Mouse (Mus musculus) yolk sac, embryonic 10.5 days (tissue): ENCODE results near the gene Pvr.

Experiments
- DNase-seq: peaks from one replicate; pipeline ENCODE4 v3.0.0-alpha.2; 2017; ENCODE audit warnings: low spot score

Pvr gene

GRCm38 (mm10) chr7:19871137-19871621 is 49.8 kb downstream of the Pvr start:
- DNase-seq: no peak

DNA sequence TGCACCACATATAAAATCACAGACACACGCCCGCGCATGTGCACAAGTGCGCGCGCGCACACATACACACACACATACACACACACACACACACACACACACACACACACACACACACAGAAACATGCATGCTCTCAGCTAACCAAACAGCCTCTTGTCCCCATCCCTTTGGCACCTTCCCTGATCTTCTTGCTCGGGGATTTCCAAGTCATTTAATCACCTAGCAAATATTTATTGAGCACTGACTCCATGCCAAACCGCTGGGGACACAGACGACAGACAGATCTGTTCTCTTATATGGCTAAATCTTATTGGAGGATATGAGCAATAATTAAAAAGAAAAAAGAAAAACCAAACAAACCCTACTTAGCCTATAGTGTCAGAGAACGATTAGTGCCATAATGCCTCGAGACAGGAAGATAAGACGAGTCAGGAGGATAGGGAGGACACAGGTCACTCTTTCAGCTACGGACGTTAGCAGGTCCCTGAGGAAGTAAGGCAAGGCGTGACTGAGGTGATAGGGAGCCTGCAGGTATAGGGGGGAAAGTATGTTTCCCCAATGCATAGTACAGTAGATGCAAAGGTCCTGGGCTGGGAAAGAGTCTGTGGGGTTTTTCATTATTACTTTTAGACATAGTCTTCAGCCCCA is 53.1 kb downstream of the Pvr start:
- DNase-seq: no peak

- no peak for DNase-seq
Observed at GRCm38 (mm10) chr7:19866490-19866889, 54.5 kb downstream of the Pvr start.

DNA sequence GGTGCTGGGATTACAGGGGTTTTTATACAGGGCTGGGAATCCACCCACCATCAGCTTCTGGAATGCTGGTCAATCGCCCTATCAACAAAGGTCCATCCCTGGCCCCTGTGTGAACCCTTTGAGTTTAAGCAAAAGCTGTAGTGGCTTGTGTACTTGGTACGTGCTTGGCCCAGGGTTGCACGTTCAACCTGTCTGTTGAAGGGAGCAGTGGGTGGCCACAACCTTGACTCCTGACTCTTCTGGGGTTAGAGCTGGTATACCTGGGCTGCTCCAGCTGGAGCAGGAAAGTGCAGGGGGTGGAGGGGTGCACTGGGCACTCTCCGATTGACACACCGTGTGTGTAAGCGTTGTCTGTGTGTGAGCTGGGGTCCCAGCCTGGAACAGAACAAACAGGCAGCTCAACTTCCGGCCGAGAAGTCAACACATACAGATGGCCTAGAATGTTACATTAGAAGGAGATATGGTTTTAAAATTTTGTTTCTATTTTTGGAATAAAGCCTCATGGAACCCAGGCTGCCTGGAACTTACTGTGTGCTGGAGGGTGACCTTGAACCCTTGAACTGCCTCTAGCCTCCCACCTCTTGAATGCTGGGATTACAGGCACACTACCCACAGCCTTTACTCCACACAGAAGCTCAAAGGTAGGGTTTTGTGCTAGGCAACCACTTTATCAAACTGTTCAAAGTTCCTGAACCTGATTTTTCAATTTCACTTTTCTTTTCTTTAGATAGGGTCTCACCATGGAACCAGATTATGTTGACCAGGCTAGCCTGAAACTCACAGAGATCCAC is 55.5 kb downstream of the Pvr start:
- DNase-seq: no peak

DNA sequence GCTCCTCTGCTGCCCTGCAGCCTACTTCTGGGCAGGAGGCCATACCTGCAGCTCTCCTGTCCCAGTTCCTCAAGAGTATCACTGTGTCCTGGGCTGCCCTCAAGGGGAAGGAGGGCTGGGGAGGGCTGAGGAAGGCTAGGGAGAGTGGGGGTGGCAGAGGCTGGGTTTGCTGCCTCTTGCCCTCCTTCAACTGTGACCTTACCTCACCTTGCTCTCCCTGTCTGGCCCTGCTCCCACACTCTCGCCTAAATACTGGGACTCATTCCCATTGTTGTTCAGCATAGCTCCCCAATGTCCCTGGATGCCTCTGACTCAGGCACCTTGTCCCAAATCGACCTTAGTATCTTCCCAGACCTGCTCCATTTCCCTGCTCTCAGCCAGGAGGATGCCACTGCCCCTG is 56.7 kb downstream of the Pvr start:
- DNase-seq: no peak

GRCm38 (mm10) chr7:19861199-19861598 is 59.8 kb downstream of the Pvr start, which contains the start of gene Ceacam16:
Gene Ceacam16 (minus strand): TSS chr7:19861299.
- no peak for DNase-seq

DNA sequence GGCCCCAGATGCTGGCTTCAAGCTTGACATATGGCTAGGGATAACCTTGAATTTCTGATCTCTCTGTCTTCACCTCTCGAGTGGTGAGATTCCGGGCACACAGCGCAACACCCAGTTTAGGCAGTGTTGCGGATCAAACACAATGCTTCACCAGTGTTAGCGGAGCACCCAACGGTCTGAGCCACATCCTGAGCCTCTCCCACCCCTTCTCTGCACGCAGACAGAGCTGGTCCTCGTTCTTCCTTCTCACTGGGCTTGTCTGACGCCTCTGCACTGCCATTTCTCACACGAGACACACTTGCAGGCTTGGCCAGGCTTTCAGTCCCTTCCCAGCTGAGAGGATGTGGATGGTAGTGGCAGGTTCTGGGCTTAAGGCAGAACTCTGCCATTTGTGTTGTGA is 61.2 kb downstream of the Pvr start:
- DNase-seq: no peak

DNA sequence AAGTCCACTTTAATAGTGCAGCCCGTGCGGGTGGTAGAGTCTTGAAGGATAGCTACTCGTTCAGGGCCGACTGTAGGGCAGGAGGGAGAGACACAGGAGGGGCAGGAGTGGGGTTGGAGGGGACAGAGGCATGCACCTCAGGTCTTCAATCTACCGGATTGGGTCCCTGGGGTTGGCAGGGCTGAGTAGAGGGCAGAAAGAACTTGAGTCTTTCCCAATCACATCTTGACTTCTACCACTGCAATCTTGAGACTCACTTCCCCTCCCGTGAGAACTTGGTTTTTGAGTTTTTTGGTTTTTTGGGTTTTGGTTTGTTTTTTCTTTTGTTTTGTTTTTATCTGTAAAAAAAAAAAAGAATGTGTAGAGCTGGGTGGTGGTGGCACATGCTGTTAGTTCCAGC is 64.7 kb downstream of the Pvr start:
- DNase-seq: no peak

DNA sequence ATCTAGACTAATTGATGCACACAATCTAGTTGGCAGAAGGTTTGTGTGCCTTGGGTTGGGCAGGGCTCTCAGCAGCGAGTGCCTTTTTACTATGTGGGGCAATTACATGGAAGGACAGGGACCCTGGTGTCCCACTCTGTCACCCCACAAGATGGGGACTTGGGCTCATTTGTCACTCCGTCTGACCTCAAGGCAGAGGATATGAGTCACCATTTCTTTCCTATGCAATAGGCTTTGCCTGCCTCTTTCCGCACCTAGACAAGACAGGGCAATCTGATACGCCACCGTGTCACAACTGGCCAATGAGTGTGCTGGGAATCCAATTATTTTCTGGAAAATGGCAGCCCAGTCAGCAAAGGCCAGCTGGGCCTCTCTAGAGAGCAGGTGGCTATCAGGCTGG is 65.3 kb downstream of the Pvr start:
- DNase-seq: no peak
